Mouse (Mus musculus) MEL-GATA-1-ER (cell line): ENCODE measurements around the gene Gm20388.

Experiments used
- DNase-seq: peaks from one replicate; pipeline ENCODE4 v3.0.0-alpha.2; 2012; ENCODE audit warnings: low read depth; ENCODE audit errors: extremely low read depth

Gm20388 gene

DNA sequence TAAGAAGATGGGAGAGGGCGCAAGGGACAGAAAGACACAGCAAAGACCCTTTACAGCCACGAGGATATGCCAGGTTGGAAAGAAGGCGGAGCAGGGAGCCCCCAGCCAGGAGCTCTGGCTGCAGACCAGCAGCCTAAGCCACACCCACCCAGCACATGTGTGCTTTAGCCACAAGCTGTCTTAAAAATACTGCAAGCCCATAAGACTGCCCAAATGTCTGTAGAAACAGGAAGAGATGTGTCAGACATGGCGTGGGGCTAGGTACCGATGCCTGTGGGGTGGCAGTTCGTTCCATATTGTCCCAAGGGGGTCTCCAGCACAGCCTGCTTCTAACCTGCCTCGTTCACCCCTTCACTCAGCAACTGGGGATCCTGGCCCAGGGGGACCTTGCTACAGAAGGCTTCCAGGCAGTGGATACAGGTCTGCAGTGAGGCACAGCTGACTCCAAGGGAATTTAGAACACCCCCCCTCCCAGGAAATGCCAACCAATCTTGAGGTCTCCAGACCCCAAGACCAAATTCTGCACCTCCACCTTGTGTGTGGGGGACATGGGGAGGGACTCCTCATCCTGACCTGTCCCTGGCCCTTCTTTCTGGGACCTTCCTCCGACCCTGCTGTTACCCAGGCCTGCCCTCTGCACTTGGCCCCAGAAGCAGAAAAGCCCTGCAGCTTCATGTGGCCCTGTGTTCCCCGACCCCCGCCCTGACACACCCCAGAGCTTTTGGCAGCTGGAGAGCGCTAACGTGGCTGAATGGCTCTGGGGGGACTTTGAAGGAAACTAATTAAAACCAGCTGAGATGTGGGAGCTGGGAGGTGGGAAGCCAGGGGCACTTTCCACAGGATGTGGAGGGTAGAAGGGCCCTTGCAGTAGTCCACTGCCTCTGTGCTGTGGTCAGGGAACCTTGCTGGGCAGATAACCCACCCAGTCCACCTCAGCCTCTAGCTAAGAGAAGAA lies 2335.9 kb downstream of the Gm20388 start:
- DNase-seq, result no peak

DNA sequence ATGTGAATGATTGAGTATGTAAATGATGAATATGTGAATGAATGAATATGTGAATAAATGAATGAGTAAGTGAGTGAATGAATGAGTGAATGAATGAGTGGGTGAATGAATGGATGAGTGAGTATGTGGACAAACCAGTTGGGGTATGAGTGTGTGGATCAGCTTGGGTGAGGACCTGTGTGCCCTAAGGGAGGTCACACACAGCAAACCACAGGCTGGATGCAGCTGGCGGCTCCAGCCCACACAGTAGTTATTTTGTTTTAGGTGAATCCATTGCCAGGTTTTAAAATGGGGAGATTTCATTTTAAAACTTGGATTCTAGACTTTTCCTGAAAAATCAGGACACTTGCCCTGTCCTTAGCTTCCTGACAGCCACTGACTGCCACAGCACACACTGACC lies 2341.1 kb downstream of the Gm20388 start:
- DNase-seq, result no peak

DNA sequence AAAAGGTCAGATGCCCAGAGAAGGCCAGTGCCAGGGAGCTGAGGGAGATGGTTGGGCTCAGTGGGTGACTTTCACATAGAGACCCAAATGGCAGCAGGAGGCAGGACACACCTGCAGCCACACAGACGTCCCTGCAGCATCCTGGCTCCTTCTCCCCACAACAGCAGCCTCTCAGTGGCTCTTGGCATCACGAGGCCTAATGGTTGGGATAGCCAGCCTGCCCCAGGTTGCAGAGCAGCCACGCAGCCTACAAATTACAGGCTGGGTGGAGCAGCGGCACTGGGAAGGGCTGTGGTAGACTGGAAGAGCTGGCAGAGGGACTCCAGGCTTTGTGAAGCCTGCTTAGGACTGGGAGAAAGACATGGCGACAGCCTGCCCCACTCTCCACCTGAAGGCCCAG lies 2341.7 kb downstream of the Gm20388 start:
- no peak for DNase-seq

DNA sequence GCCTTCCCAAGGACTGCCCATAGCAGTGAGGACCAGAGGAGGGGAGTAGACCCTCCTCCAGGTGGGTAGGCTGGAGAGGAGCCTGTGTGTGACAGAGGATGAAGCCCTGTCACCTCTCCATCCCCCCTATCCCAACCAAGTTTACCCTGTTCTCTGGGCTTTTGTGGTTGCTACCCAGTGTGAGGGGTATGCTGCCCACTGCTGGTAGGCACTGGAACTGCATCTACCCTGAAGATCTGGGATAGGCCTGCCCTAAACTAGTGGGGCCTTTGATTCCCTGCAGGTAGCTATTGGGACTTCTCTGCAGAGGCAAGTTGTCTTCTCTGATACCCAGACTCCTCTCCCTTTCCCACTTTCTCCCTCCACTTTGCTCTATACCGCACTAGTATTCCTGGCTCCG lies 2348.7 kb downstream of the Gm20388 start:
- no peak for DNase-seq

DNA sequence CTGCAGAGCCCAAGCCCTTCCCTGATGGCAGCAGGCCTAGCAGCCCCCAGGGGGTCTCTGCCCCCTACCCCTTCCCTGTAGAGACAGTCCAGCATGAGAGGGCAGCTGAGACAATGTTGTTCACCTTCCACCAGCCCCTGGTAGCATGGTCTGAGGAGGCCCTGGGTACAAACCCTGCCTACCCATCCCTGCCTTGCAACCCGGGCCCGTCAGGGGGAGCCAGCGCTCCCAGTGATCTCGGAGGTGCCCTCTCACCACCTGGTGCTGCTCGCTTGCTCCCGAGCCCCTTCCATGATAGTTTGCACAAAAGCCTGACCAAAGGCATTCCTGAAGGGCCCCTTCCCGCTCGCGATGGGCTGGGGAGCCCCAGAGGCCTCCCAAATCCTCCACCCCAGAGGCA lies 2350.1 kb downstream of the Gm20388 start:
- no peak for DNase-seq

DNA sequence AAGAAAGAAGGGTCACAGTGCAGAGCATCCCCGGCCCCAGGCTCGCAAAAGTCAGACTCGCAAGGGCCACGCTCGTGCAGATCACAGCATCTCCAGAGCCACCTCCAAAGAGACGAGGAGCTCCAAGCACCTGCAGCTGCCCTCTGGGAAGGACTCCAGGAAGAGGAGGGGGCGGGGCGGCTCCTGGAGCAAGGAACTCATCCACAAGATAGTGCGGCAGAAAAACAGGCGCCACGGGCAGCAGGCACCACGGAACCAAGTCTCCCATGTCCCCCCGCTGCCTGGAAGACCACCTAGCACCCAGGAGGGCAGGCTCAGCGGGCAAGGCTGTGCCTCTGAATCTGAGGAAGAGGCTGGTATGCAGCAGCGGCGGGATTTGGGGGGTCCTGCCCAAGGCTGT lies 2352.2 kb downstream of the Gm20388 start:
- no peak for DNase-seq

DNA sequence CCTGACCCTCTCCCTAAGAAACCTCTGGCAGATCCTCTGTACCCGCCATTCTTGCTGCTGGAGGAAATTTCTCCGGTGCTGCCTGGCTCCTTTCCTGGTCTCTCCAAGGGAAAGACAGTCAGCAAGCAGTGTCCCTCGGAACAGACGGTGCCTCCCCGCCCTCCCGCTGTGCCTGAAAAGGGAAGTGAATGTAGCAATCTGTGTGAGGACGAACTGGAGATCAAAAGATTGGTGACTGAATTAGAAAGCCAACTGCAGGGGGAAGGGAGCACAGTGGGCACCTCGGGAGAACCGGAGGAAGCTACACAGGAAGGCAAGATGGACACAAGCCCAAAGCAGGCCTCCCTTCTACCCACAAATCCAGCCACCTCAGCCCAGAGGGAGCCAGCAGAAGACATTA lies 2353.6 kb downstream of the Gm20388 start:
- no peak for DNase-seq

DNA sequence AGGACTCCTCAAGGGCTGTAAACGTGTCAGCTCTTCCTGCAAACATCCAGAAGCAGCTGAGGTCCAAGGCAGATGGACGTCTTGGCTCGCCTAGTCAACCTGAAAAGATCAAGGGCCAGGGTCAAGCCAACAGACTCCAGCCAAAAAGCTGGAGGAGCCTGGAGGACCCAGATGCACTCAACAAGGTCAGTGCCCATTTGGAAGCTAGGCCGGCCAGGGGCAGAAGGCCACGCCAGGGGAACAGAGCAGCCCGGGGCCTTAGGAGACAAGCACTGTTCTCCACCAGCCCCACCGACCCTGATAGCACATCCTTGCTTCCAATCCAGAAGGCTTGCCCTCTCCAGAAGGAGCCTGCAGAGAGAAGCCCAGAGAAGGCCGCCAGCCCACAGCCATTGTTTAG lies 2354.9 kb downstream of the Gm20388 start:
- DNase-seq, result no peak

DNA sequence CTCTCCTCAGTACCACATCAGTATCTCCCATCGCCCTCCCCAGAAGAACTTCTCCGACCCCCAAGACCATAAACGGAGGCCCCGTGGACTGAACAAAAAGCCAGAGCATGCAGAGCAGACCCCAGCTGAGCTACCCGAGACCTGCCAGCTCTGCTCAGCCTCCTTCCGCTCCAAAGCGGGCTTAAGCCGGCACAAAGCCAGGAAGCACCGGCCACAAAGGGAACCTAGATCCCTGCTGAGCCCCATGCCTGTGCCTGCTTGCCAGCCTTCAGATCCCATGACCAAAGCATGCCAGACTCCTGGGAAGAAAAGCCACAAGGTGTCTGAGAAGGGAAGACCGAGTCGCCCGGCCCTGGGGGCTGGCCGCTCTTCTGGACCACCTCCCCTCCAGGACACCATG lies 2356.2 kb downstream of the Gm20388 start:
- DNase-seq, result no peak

DNA sequence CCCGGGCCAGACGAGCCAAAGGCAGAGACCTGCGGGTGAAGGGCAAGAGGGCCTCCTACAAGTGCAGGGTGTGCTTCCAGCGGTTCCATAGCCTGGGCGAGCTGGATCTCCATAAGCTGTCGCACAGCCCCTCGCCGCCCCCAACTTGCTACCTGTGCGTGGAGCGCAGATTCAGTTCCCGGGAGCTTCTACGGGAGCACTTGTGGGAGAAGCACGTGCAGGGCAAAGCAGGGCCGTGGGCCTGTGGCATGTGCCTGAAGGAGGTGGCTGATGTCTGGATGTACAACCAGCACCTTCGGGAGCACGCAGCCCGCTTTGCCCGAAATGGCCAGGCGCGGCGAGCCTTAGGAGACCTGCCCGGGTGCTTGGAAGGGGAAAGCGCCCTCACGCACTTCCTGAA lies 2358.2 kb downstream of the Gm20388 start:
- DNase-seq, result no peak

DNA sequence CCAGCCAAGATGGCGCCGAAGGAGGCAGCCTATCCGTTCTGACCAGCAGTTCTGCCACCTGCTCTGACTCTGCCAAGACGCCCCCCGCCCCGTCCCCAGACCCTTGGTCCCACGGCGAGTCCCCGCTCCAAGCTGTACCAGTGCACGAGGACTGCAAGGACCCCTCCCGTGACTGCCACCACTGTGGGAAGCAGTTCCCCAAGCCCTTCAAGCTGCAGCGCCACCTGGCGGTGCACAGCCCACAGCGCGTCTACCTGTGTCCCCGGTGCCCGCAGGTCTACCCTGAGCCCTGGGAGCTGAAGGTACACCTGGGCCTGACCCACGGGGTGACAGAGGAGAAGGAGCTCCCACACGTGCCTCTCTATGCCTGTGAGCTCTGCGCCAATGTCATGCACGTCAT lies 2358.8 kb downstream of the Gm20388 start:
- no peak for DNase-seq

DNA sequence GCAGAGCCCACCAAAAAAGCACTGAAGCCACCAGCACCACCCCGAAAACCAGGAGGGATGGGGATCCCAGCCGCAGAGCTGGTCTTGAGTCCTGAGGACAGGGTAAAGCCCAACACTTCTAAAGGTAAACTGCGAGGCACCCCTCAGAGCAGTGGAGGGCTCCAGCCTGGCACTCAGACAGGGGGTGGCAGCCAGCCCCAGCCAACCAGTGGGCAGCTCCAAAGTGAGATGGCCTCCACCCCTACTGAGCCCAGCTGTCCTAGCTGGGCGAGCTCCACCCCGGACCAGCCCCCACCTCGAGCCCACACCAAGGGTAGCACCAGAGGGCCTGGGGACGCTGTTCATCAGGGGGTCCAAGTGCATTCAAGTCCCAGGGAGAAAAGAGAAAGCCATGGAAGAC lies 2359.9 kb downstream of the Gm20388 start:
- no peak for DNase-seq

DNA sequence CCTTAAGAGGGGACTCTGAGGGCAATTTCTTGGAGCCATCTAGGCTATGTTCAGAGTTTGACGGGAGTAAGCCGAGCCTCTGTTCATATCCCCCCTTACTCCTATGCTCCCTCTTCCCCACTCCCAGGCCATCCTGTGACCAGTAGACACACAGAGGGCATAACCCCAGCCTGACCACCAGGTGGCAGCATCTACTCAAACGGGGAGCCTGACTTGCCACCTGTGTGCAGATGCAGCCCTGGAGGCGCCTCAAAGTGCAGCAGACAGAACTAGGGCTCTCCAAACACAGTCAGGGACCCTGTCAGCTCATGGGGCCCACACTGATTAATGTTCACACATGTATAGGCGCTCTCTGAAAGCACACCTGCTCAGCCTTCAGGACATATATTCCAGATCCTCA lies 2362.5 kb downstream of the Gm20388 start:
- peak; percentile 59 for DNase-seq

DNA sequence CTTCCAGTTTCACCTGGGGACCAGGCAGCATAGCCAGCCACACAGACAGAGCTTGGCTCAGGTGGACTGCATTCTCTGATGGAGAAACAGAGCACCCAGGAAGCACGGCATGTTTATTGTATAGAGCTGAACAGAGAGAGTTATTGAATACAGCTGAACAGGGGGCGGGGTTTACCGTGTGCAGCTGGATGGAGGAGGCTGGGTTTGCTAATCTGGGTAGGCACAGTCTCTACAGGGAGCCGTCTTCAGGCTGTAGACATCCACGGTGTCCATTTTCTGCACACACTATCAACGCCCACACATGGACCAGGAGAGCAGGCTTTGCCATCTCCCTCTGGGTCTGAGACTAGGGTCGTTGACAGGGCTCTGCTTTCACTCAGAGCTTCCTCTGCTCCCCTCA lies 2363.2 kb downstream of the Gm20388 start:
- DNase-seq, result no peak

DNA sequence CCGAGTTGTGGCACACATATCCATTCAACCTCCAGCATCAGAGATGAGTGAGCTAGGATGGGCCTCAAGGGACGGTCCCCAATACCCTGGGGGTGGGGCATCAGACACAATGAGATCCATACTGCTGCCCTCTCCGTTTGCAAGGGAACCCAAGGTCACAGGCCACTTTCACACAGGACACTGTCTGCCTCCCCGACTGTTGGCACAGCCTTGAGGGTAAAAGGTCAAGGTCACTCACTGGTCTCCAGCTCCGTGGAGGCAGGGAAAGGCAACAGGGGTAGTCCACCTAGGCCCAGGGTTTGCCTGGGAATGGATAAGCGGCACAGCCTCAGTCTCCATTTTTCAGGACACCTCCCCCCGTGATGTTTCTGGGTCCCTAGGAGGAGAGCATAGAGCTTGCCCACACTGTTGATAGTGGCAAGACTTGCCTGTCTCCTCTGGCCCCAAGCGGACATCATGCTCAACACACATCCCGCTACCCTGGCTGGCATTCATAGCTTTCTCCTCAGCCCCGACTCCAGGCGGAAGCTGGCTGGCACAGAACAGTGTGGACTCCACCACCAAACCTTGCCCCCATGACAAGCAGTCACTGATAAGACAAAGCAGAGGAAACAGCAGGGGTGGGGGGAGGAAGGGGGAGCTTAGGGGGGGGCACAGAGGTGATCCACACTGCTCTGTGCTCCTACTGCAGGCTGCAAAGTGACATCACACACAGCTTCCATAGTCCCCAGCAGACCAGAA lies 2364.2 kb downstream of the Gm20388 start:
- DNase-seq, result no peak

DNA sequence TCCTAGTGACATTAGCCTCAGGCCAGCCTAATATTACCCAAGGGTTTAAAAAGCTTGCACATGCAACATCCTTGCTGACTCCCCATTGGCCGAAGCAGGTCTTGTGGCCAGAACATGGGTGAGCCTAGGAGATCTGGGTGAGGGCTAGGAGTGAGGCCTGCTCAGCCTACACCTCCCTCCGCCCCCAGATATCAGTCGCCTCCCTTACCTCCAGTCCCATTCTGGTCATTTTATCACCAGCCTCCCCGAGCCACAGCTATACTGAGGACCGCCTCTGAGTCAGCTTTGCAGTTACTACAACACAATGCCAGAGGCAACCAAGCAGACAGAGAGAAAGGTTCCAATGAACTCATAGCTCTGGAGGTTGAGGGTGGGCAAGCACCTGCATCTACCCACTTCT lies 2365.7 kb downstream of the Gm20388 start:
- DNase-seq, result no peak

DNA sequence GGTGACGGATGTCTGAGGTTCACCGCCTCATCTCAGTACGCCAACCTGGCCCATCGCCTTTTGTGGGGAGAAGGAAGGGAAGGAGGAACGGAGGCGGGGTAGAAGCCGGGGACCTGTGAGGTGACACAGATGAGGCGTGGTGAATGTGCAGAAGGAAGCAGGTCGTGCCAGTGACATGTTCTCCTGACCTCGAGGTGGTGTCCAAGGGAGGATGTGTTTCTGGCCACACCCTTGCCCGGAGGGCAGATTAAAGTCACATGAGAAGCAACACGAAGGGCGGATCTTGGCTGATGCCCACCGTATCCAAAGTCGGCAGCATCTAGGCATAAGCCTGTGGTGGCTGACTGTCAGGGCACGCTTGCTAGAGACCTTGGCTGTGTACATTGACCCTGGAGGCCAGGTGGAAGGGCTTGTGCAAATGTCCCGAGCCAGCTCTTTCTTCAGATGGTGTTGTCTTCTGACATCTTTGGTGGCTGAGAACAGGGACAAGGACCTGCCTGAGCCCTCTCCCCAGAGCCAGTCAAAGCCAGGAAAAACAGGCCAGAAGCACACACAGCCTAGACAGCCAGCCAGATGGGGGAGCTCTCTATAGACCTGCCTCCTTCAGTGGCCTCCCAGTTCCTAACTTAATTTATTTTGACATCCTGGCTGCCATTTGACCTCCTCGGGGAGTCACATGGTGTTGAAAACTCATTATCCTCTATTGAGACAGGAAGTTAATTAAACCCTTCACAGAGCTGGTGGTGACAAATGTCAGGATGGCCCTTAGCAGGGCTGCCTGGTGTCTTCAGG lies 2366.8 kb downstream of the Gm20388 start:
- no peak for DNase-seq

DNA sequence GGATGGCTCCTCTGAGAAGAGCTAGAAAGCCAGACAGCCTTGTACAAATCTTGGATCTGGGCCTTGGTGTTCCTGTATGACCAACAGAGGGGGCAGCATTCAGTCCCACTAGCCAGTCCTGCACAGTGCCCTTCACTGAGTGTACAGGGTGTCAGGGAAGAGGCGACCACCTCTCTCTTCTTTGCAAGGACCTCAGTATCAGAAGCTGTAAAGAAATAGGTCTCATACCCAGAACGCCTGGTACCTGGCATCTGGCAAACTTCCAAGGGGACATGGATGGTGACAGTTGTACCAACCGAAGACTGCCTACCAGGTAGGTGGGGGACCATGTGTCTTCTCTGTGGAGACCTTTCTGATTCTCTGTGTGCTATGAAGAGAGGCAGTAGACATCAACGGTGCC lies 2369.5 kb downstream of the Gm20388 start:
- no peak for DNase-seq

DNA sequence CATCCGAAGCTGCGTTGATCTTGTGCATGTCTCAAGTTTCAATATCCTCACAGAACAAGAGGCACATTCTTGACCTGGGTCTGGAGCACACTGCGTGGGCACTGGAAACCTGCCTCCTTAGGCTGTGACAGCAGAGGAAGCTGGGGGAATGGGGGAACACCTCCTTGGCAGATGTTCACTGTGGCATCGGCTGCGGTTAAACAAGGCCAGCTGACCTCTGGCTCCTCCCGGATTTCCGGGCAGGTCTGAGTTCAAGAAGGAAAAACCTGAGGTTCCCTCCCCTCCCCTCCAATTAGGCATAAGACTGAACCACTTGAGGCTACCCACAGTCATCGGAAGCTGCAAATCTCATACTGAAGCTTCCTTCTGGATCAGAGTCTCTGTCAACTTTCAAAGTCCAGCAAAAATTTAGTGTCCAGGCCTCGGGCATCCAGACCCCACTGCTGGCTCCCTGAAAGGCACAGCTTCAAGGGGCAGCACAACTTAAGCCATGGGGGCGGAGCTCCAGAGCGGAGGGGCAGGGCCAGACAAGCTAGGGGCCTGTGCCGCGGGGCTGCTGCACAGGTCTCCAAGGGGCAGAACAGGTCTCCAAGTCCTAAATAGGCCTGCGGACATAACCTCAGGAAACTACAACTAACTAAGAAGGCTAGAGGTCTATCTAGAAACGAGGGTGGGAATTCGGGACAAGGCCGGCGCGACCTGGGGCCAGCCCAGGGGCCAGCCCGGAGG lies 2370.1 kb downstream of the Gm20388 start:
- DNase-seq, result peak; percentile 47

DNA sequence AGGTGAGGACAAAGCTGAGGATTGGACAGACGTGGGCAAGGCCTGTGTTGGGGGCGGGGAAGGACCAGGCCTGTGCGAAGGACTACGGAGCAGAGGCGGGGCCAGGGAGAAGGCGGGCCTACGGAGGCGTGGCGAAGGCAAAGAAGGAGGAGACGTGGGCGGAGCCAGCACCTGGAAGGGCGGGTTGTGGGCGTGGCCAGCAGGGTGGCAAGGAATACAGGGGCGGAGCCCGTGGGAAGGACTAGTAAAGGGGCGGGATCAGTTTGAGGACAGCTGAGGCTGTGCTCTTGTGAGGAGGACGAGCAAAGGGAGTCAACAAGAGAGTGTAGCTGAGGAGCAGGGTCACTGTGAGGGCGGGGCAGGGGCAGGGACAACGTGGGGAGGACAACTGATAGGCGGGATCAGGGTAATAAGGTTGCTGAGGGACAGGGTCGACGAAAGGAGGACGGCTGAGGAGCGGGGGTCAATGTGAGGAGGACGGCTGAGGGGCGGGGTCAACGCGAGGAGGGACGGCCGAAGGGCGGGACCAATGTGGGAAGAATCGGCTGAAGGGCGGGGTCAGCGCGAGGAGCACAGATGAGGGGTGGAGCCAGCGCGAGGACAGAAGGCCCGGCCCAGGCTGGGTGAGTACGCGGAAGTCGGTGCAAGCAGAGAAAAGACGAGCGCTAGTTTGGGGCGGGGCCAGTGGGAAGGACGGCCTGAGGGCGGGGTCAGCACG lies 2370.8 kb downstream of the Gm20388 start:
- DNase-seq, result peak; percentile 78

DNA sequence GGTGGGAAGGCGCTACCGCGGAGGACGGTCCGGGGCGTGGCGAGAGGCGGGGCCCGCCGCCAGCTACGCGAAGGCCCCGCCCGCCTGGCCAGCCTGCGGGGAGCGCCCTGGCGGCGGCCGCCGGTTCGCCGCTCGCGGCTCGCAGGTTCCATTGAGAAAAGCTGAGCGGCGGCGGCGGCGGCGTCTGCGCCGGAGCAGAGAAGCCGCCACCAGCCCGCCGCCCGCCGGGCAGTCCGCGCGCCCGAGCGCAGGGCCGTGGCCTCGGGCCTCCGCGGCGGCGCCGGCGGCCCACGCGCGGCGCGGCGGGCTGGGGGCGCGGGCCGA lies 2371.4 kb downstream of the Gm20388 start, which contains the start of gene Zfpm1:
Gene Zfpm1, plus strand, starts transcription at position 107 of the 324 bp plus-strand sequence.
- DNase-seq, result no peak
